ENCODE assay signal across 13 mouse cellular contexts in the genomic region with DNA sequence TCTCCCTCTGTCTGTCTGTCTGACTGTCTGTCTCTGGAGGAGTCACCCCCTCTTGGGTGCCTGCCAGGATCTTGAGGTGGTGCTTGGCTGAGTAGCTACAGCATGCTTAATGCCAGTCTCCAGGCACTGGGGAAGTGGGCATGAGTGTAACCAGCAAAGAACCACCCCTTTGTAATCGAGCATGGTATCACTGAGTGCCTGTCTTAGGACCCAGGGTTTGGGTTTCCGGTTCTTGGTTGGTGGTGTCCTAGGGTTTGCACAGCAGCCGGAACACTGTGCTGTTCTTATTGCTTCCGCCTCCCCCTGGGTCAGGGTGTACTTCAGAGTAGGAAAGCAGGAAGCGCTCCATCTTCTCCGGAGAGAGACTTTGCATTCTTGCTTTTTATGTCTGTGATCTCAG.
DNase-seq lines count a peak whose midpoint lies in the region; ATAC-seq and TF ChIP-seq lines count a peak whose summit lies in the region.
"Had no signal": no experiment of that assay in that cellular context is flagged by ENCODE, and none has a peak within 500 bp of the region (broad histone marks: within the 10 kb centered on the region; RNA-seq: fewer than 3 reads in every experiment).

No protein-coding gene starts in this region.

- WGBS in heart, embryonic 15.5 days, result 64% methylated on average over 6 of the region's 6 CpGs
- WGBS in lung, embryonic 15.5 days, result 32% methylated on average over 6 of the region's 6 CpGs

- H3K4me2 ChIP-seq in heart, embryonic 15.5 days, result 0 out of 2 replicates have a peak overlapping the region, but pooled peaks have one; percentile 13
- H3K4me2 ChIP-seq in lung, embryonic 15.5 days, result peak overlapping the region; percentile 33
- H3K4me2 ChIP-seq: heart, embryonic 12.5 days; limb, embryonic 12.5 days; neural tube, embryonic 12.5 days had no signal

- H3K4me1 ChIP-seq in heart, embryonic 15.5 days (replicated peaks), result peaks cover 13% of the 10 kb centered on the region
- H3K4me1 ChIP-seq in E14TG2a.4 (replicated peaks; ENCODE audit: low read depth, low read length), result no peaks in the 10 kb centered on the region; the same call in 1 of the 2 replicates
- peaks cover 14% of the 10 kb centered on the region for H3K4me1 ChIP-seq in lung, embryonic 15.5 days
- H3K4me1 ChIP-seq: limb, embryonic 12.5 days; neural tube, embryonic 12.5 days had no signal

- no peaks in the 10 kb centered on the region for H3K36me3 ChIP-seq in heart, embryonic 15.5 days
- no peaks in the 10 kb centered on the region for H3K36me3 ChIP-seq in E14TG2a.4 (ENCODE audit: insufficient read depth, low read length)
- H3K36me3 ChIP-seq in lung, embryonic 15.5 days, result 0 out of 2 replicates have a peak, but pooled peaks cover 3% of the 10 kb centered on the region
- H3K36me3 ChIP-seq: neural tube, embryonic 12.5 days had no signal

- no peak for ATAC-seq in heart, embryonic 15.5 days (replicated peaks; ENCODE audit: insufficient number of reproducible peaks, insufficient read depth, low FRiP score, low read depth)
- ATAC-seq in granulocyte monocyte progenitor cell, adult 5-6 weeks (replicated peaks; ENCODE audit: poor library complexity, severe bottlenecking), result peak; percentile 58
- peak; percentile 38; the same call in 1 of the 2 replicates for ATAC-seq in lung, embryonic 15.5 days (ENCODE audit: borderline replicate concordance, extremely low read depth, low FRiP score, low TSS enrichment)

- no peak overlapping the region for H3K27ac ChIP-seq in heart, embryonic 15.5 days
- H3K27ac ChIP-seq in lung, embryonic 15.5 days, result peak overlapping the region; percentile 47
- H3K27ac ChIP-seq: limb, embryonic 12.5 days; macrophage; neural tube, embryonic 12.5 days had no signal

- DNase-seq in heart, postnatal 36 days, result no peak
- DNase-seq in layer of hippocampus, adult 8-10 months (ENCODE audit: low spot score in 2 of 2), result no peak
- no peak for DNase-seq in spleen, postnatal 14 days (ENCODE audit: low spot score in 2 of 2)
- DNase-seq in c-Kit-positive CD71-positive TER-119-positive erythroid progenitor cells, embryonic 14.5 days (ENCODE audit: low spot score), result no peak
- DNase-seq: right cerebral cortex, postnatal 4 days had no signal

- intact Hi-C loops in heart, postnatal 36 days (cut with DNase I), result loop anchor here (5.0 kb wide), 1 partner anchor 124 kb away; a partner anchor contains a TSS

- no peak overlapping the region for H3K9ac ChIP-seq in heart, embryonic 15.5 days
- H3K9ac ChIP-seq in lung, embryonic 15.5 days, result no peak overlapping the region
- H3K9ac ChIP-seq: heart, embryonic 12.5 days; limb, embryonic 12.5 days; neural tube, embryonic 12.5 days had no signal

- no peaks in the 10 kb centered on the region for H3K9me3 ChIP-seq in heart, embryonic 15.5 days (replicated peaks)
- no peaks in the 10 kb centered on the region for H3K9me3 ChIP-seq in E14TG2a.4 (ENCODE audit: low read length)
- no peaks in the 10 kb centered on the region for H3K9me3 ChIP-seq in lung, embryonic 15.5 days
- H3K9me3 ChIP-seq: heart, embryonic 12.5 days; limb, embryonic 12.5 days; neural tube, embryonic 12.5 days had no signal

- no peak for TF ChIP-seq CTCF in E14TG2a.4 (conservative IDR thresholded peaks at IDR 0.05; ENCODE audit: low read length)

- no peaks in the 10 kb centered on the region for H3K27me3 ChIP-seq in heart, embryonic 15.5 days
- no peaks in the 10 kb centered on the region for H3K27me3 ChIP-seq in E14TG2a.4 (ENCODE audit: insufficient read depth, low read length)
- no peaks in the 10 kb centered on the region for H3K27me3 ChIP-seq in lung, embryonic 15.5 days
- H3K27me3 ChIP-seq: heart, embryonic 12.5 days; neural tube, embryonic 12.5 days had no signal

- H3K4me3 ChIP-seq in heart, embryonic 15.5 days, result no peak overlapping the region
- H3K4me3 ChIP-seq in E14TG2a.4 (replicated peaks; ENCODE audit: low read length), result 0 out of 2 replicates have a peak overlapping the region, but pooled peaks have one; percentile 4
- no peak overlapping the region for H3K4me3 ChIP-seq in lung, embryonic 15.5 days
- H3K4me3 ChIP-seq: heart, embryonic 12.5 days; limb, embryonic 12.5 days; neural tube, embryonic 12.5 days had no signal
